Mouse (Mus musculus): ENCODE measurements around the gene Slc10a2. TPM values are rescaled to one million over a fixed set of nuclear protein-coding genes. Genes with fewer than 3 reads are reported as not detected.
"Not testable (repeated sequence)": the region's sequence is repeated elsewhere in the genome, so short reads cannot be mapped to it uniquely, and the experiment has no call there.

Gene Slc10a2
- total RNA-seq (2014; fragmentation: Nextera tagmentation) (not detected in 2 replicates), total RNA-seq (2017) (not detected in 2 replicates)

DNA sequence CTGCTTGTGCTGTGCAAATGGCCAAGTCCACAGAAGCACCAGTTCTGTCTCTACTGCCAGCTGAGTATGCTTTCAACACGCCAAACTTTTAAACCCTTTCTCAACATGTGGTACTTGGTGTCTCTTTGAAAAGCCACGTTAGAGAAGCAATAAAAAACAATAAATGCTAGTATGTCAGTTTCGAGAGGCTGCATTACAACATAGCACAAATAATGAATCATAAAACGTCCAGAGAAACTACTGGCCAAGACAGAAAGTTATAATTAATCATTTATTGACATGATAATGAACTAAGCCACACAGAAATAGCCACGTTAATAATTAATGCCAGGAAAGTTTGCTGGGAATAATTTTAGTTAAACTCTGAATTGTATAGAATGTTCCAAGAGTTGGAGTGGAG is at the start of gene Slc10a2:
Gene Slc10a2 (minus strand): TSS at position 166 of the 400 bp plus-strand sequence.
- ATAC-seq (replicated peaks; ENCODE audit: poor library complexity, severe bottlenecking) = no peak

DNA sequence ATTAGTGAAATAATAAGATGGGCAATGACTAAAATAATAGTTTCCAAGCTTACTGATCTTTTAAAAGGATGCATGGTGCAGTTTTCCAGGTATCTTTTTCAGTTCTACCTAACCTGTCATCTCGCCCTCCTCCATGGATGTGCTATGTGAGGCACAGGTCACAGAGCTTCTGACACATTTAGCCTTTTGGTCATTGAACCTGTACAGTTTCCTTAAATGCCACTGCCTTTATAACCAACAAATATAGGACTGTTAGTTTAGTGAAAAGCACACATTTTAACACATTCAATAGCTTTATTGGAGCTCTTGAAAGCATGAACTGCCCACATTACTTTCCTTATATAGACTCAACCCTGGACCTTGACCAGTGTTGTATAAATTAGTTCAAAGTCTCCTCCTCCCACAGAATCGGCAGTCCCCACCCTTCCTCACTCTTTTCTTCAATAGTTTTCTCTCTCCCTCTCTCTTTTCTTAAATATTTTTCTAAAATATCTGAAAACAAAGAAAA is 24.2 kb upstream of the Slc10a2 start:
- ATAC-seq (replicated peaks; ENCODE audit: poor library complexity, severe bottlenecking) = no peak

DNA sequence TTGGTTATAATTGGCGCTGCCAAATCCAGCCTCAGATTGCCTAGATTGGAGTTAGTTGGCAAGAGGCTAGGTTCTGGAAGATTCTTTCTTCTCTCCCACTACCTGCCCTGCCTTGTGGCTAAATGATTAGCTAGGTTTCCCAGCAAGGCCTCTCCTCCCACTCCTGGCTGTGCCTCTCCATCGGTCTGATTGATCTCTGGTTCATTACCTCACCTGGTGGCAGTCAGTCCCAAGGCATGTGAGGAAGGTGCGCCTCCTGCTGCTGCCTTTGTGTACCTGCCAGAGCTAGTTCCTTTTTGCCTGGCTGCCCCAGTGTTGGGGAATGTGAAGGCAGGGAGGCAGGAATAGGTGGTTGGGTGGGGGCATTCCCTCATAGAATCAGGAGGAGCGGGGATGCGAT is 1.7 kb upstream of the Slc10a2 start:
- ATAC-seq (replicated peaks; ENCODE audit: poor library complexity, severe bottlenecking) = no peak

DNA sequence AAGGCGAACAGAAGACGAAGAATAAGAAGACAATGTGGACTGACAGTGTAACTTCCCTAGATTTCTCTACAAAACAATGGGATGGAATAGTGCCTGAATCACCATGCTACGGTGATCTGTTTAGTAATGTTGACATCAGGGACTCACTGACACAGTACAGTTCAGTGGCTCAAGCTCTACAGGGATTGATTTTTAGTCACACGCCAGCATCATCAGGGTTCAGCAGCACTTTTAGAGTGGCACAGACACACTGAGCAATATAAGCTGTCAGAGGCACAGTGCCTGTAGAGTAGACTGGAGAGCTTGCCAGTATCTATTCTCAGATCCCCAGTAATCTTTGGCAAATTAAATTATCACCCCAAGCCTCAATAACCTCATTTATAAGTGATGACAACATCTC is 9.8 kb downstream of the Slc10a2 start:
- no peak for ATAC-seq (replicated peaks; ENCODE audit: poor library complexity, severe bottlenecking)

DNA sequence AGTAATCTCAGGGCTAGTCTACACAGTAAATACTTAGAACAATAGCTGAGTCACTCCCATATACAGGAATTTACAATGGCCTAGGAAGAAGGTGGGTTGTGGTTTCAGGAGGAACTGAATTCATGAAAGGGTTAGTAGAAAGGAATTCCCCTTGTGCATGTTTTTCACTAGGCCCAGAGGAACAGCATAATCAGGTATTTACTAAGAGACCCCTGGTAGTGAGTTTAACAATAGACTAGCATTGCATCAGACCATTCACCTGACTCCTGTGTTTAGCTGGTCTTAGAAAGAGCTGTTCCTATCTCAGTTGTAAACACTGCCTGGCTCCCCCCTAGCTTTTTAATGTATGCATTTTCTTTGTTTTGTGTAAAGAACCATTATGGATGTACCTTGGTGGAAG is 11.2 kb downstream of the Slc10a2 start:
- not testable (repeated sequence) for ATAC-seq (replicated peaks; ENCODE audit: poor library complexity, severe bottlenecking)

DNA sequence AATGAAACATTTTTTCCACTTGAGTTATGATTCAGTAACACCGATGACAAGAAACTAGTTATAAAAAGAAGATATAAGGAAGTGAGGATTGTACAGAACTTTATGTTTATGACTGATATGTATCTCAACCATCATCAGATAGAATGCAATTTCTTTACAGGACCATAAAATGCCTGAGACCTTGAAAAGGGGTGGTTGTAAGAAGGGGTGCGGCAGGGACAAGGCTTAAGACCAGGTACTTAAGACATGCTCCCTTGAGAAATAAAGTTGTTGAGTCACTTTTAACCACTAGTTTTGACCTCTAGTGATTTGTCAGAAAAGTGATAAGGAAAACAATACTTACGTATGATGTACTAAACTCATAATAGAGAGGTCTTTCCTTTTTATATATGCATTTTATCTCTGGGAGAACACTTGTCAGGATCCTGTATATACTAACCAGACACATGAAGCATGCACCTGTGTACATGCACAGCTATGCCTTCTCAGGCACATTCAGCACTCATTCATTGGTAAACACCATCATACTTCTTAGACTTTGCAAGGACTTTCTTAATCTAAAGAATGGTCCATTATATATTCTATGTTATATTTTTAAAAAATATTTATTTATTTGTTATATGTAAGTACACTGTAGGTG is 31.4 kb downstream of the Slc10a2 start:
- no peak for ATAC-seq (replicated peaks; ENCODE audit: poor library complexity, severe bottlenecking)

DNA sequence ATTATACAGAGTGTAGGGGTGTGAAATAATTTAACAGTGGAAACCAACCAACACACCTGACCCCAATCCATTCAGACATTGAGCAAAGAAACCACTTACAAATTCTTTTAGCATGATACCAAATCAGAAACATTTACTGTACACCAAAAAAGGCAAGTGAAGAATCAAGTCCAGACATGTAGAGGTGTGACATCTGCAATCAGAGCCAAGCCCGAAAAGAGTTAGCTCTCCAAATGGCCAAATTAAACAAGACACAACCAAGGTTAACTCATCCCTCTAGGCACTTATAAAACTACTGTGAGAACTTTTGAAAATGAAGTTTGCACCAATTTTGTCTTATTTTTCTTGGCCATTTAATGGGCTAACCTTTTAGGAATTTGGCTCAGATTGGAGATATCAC is 46.3 kb downstream of the Slc10a2 start:
- no peak for ATAC-seq (replicated peaks; ENCODE audit: poor library complexity, severe bottlenecking)

DNA sequence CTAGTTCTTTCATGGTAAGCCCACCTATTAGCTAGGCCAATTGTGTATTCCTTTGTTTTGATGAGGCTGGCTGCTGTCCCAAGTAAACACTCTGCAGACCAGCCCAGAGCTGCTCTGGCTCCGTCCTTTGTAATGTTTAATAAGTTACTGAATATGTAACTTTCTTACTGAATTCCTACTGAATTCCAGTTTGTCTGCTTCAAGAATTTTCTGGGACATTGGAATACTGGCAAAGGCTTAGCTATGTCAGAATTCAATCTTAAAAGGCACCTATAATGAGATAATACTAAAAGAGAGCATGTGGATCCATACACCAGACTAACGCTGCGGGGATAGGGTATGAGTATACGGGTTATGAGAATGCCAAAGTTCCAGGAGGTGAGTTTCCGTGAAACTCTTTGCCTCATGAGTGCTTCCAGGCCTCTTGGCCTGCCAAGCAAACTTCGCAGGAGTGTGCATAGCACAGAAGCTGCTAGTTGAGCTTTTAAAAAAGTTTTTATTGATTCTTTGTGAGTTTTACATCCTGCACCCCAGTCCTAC is 60.7 kb downstream of the Slc10a2 start:
- ATAC-seq (replicated peaks; ENCODE audit: poor library complexity, severe bottlenecking) = not testable (repeated sequence)

DNA sequence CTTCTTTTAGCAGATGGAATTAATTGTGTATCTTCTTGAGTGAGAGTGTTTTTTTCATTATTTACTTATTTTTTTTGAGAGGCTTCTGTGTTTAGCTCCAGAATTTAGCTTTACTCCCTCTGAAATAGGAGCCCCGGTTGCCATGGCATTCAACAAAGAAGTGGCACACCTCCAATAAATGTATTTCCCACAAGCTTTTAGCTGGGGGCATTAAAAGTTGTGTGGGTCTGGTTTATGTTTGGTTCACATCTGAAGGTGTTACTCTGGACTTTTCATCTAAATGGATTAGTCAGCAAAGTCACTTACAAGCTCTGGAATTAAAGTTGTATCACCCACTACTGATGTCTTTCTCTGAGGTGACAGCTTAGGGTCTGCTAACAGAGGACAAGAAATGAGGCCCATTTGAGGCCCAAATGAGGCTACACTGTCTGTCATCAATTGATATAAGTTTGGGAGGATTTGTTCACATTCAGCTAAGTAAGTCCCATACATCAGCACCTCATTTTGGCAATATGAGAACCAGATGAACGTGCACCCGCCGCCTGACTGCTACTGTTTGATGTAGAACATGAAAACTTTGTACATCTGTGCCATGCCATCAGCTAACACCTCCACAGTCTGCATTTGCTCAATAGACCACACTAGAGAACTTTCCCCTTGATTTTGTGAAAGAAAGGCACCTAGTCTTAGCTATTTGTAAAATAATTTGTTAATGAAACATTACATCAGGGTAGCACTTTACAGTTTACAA is 66.2 kb downstream of the Slc10a2 start:
- ATAC-seq (replicated peaks; ENCODE audit: poor library complexity, severe bottlenecking) = no peak

Data from granulocyte monocyte progenitor cell, adult 5-6 weeks (primary cell).